Mouse (Mus musculus) cerebellum, postnatal 14 days (tissue): ENCODE measurements at regions not wholly inside any gene's neighbourhood (a gene's known extent, or its start where the extent isn't known, plus 50 kb on each side); places are given as distances from the start of the nearest gene placed in this dataset.

ENCODE experiments used
- DNase-seq, 2 experiments: peaks; one replicate each; pipeline ENCODE4 v3.0.0; 2021; ENCODE audit warnings: mixed read lengths in 2 of 2

- no peak for DNase-seq
These were observed 60.9 kb upstream of the Foxa2 start for GRCm38 (mm10) chr2:148107607-148108115.

GRCm38 (mm10) chr2:148110149-148110548 lies 63.4 kb upstream of the Foxa2 start:
- DNase-seq: no peak

DNA sequence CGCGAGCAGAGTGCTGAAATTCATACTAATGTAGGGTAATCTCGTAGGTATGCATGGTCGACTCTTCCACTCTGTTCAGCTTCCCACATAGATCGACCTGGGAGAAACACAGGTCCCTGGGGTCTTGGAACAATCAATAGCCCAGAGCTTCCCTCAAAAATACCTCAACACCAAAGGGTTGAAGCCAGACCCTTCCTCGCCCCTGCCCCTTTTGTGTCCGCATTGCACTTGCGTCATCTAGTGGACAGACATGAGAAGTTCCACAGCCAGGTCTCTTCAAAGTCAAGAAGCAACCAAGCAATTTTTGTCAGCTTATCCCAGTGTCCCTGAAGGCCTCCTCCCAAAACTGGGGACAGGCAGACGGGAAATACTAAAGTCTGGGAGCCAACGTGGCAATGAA lies 65.1 kb upstream of the Foxa2 start:
- DNase-seq: peak; percentile 40 to 42

GRCm38 (mm10) chr2:148113184-148113583 lies 66.4 kb upstream of the Foxa2 start:
- no peak for DNase-seq

GRCm38 (mm10) chr2:148114600-148114999 lies 67.8 kb upstream of the Foxa2 start:
- peak; percentile 4 to 21 for DNase-seq

DNA sequence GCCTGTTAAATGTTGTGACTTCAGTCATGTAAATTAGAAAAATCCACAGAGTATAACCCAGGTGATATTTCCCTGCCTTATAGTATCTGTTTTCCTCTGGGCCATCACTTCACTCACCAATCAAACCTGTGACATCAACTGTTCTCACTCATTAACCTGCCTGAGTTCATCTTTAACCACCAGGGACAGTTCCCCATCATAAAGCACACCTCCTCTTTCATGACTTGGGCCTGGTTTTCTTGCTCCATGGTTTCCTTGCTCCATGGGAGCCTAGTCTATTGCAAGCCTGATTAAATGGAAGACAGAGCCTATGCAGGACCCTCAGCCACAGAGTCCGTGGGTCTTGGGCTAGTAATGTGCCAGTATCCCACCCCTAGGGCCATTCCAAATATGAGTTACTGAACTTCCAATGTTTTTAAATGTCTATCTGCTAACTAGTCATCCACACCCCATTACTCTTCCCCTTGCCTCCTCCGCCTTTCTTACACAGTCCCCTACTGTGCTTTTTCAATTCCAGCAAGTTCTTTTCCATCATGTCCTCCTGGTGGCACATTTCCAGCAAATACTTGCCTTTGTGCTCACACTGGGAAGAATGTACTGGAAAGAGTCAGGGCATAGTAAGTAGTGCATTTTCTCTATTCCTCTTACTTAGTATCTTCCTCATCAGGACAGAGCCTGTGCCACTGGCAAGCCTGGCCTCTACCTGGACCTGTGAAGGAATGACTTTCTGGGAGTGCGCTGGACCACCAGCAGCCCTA lies 69.4 kb upstream of the Foxa2 start:
- DNase-seq: no peak

DNA sequence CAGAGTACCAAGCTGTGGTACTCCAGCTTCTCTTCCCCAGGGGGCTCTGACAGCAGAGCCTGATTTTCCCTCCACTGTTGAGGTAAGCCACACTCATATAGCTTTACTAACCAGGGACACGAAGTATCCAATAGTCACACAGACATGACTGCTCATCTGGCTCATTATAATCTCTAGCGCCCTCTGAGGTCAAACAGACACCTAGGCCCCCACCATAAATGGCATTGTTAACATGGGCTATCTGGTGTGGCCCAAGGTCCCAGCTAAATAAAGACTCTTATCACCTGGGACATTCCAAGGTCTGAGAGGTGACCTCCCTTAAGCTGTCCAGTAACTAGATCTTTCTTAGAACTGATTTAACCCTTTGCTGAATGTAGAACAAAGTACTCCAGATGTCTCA lies 70.7 kb upstream of the Foxa2 start:
- no peak for DNase-seq

GRCm38 (mm10) chr2:148121885-148122876 lies 75.4 kb upstream of the Foxa2 start:
- peak; percentile 51 to 60 for DNase-seq

DNA sequence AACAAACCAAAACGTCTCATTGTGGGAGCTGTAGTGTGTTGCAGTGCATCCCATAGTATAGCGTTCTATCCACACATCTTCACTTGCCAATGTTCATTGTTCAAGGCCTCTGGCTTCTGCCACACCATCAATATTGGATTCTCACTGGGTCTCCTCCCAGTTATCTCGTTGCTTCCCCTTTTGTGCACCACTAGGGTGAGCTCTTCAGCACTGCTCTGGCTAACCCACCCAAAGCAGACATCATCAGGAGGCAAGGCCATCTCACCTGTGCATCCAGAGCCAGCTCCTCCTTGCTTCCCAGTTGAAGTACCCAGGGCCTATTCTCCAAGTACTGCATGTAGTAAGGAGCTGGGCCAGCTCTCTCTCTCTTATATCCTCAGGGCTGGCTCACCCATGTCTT lies 77.0 kb upstream of the Foxa2 start:
- DNase-seq: no peak

GRCm38 (mm10) chr2:148133811-148134210 lies 87.0 kb upstream of the Foxa2 start:
- DNase-seq: no peak

DNA sequence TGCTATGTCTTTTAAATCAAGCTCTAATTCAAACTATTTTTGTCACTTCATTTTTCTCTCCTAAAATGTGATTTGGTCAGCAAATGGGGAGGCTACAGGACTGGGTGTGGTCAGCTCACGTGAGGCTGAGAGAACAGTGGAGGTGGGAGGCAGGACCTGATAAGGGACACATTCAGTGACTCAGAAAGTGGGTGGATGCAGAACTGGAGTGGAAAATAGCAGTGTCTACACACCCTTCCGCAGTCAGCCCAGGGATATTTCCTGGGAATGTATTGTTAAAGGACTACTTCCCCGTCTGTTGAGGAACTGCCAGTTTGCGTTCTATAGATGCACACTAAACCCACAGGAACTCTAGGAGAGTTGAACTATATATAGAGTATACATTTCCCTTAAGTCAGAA lies 95.2 kb upstream of the Foxa2 start:
- DNase-seq: no peak

DNA sequence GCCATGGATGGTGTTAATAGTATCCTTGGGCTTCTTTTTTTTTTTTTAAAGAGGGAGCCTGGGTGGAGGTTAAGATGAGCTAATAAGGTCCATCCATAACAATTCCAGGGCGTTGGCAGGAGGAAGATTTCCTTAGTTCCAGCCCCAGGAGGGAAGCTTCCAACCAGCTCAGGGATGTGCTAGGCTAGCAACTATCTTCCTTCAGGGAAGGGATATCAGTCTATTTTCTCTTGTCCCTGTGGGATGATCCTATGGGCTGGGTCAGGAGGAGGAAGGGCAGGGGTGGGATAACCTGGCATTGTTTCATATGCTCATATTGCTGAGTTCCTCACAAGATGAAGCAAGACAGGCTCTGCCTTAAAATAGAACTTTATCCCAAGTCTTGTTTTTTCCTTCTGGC lies 98.0 kb upstream of the Foxa2 start:
- no peak for DNase-seq

DNA sequence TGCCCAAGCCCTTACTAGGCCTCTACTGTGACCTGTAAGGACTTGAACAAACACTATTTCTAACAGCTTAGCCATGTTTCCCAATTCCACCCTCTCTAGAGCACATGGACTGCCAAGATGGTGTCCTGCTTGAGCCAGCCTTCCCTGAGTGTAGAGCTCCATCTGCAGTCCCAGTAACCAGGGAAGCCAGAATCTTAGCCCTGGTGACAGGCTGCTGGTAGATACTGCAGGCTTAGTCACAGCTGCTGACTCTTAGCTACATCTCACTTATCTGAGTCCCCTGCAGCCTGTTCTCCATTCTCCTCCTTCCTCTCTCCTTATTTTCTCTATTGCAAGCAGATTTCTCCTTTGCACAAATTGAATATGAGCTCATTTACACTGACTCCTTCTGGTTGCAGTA lies 101.5 kb upstream of the Foxa2 start:
- no peak for DNase-seq

GRCm38 (mm10) chr2:148149426-148149825 lies 102.7 kb upstream of the Foxa2 start:
- DNase-seq: no peak

- DNase-seq: no peak
These were observed 106.9 kb upstream of the Foxa2 start for GRCm38 (mm10) chr2:148153513-148154271.

- peak; percentile 18 to 20 for DNase-seq
These were observed 109.4 kb upstream of the Foxa2 start for GRCm38 (mm10) chr2:148156122-148156521.

GRCm38 (mm10) chr2:148159028-148159600 lies 112.3 kb upstream of the Foxa2 start:
- no peak for DNase-seq

DNA sequence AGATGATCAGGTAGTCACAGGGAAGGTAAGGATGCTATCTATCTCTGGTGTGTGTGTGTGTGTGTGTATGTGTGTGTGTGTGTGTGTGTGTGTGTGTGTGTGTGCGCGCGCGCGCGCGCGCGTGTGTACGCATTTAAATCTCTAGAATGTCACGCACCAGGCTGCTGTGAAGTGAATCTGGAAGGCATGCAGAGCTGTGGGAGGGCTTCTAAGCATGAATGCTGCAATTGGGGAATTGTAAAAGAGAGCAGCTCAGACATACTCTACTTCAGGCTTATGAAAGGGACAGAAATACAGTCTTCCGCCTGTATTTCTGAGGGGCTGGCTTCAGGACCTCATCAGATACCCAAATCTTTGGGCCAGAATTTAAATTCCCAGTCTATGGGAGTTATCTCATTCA lies 114.2 kb upstream of the Foxa2 start:
- DNase-seq: no peak

- DNase-seq: no peak
These were observed 115.2 kb upstream of the Foxa2 start for GRCm38 (mm10) chr2:148161966-148162365.

- DNase-seq: no peak
These were observed 115.8 kb upstream of the Foxa2 start for GRCm38 (mm10) chr2:148162562-148162961.

DNA sequence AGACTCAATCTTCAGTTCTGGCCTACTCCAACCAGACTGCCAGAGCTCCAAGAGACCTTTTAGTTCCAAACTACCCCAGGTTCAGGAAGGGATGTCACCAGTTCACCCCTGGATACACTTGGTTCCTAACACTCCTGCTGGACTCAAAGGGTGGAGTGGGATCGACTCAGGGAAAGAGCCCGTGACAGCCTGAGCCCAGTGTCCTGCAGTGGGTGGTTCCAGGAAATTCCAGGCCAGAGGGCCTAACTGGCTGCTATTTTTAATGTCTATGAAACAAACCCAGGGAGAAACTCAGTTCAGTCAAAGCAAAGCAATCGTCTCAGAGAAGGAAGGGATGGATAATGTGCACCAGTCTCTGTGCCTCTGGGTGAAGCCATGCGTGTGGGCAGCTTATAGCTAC lies 124.3 kb upstream of the Foxa2 start:
- no peak for DNase-seq

DNA sequence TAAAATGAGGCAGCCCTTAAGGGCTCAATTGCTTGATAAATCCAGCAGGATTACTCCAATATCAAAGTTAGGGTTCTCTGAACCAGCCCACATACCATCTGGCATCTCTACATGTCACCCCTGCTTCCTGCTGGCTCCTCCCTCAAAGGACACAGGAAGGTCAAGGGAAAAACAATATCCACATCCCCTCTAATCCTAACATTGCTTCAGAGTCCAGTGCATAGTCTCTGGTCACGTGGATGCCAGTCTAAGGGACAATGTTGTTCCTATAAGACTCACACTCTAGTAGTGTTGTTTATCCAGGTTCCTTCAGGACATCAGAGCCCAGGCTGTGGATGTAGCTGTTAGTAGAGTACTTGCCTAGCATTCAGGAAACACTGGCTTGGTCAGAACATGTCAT lies 124.9 kb upstream of the Foxa2 start:
- DNase-seq: no peak
